Mouse (Mus musculus) spleen, postnatal 10 days (tissue): ENCODE measurements around the gene 2410141K09Rik.
"Not testable (repeated sequence)": the region's sequence is repeated elsewhere in the genome, so short reads cannot be mapped to it uniquely, and the experiment has no call there.

ENCODE experiments used
- DNase-seq, 2 experiments: peaks; one replicate each; pipeline ENCODE4 v3.0.0; 2021 to 2022; ENCODE audit warnings: low spot score in 2 of 2

2410141K09Rik gene

GRCm38 (mm10) chr13:66441018-66441417 lies at the start of gene 2410141K09Rik:
Gene 2410141K09Rik (minus strand): TSS chr13:66441118.
- DNase-seq: not testable (repeated sequence)

- DNase-seq: not testable (repeated sequence)
Measured at GRCm38 (mm10) chr13:66426858-66427257, 14.1 kb downstream of the 2410141K09Rik start.

DNA sequence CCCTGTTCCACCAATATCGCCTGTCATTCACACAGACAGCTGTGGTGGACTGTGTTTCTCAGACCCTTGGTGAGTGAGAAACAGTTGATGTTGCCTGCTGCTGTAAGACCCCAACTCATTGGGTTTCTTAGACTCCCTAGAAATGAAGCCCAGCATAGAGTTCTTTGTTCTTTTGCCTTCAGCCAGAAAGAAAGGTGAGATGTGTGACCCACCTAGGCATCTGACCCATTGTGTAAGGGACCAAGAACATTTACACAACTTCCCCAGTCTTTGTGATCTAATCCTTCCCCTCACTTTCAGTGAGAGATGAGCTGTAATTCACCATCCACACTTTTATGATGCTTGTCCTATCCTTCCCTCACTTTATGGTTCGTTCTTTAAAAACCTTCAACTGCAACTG lies 26.0 kb downstream of the 2410141K09Rik start:
- DNase-seq: not testable (repeated sequence)
